Mouse (Mus musculus): ENCODE results near the gene Map7.
A peak's percentile ranks its signal among the peaks of the same experiment; 100 is the strongest.

Gene Map7

GRCm38 (mm10) chr10:20295961-20296360 is 147.7 kb downstream of the Map7 start:
- DNase-seq, result no peak

- DNase-seq, result no peak
Measured at GRCm38 (mm10) chr10:20298152-20298920, 150.1 kb downstream of the Map7 start.

- no peak for DNase-seq
Measured at GRCm38 (mm10) chr10:20299114-20299513, 150.8 kb downstream of the Map7 start.

GRCm38 (mm10) chr10:20310969-20311769 is 162.9 kb downstream of the Map7 start:
- peak in 1 of 2 experiments; percentile 4 for DNase-seq

- DNase-seq, result peak; percentile 100
Measured at GRCm38 (mm10) chr10:20311918-20312735, 163.9 kb downstream of the Map7 start, which contains the start of gene Bclaf1. TSS of gene Bclaf1 (plus strand) at chr10:20312469.

- DNase-seq, result peak; percentile 80 to 85
Measured at GRCm38 (mm10) chr10:20312736-20313301, 164.5 kb downstream of the Map7 start.

GRCm38 (mm10) chr10:20313447-20313846 is 165.2 kb downstream of the Map7 start:
- peak in 1 of 2 experiments; percentile 9 for DNase-seq

- DNase-seq, result no peak
Measured at GRCm38 (mm10) chr10:20313941-20314340, 165.7 kb downstream of the Map7 start.

GRCm38 (mm10) chr10:20314797-20315196 is 166.5 kb downstream of the Map7 start:
- peak in 1 of 2 experiments; percentile 37 for DNase-seq

GRCm38 (mm10) chr10:20317466-20317865 is 169.2 kb downstream of the Map7 start:
- DNase-seq, result no peak

- no peak for DNase-seq
Measured at GRCm38 (mm10) chr10:20326226-20326625, 178.0 kb downstream of the Map7 start.

All from spleen, adult 18-20 months (tissue).